In genomic region chr10:14978093-14978755, GRCm38 (mm10) we compare ENCODE assay signal across 10 mouse cellular contexts.
A peak's percentile ranks its signal among the peaks of the same experiment; 100 is the strongest.
DNase-seq lines count a peak whose midpoint lies in the region; ATAC-seq and TF ChIP-seq lines count a peak whose summit lies in the region.
"Had no signal": no experiment of that assay in that cellular context is flagged by ENCODE, and none has a peak within 500 bp of the region (broad histone marks: within the 10 kb centered on the region; RNA-seq: fewer than 3 reads in every experiment).

No protein-coding gene starts in this region.

- H3K4me3 ChIP-seq in embryonic facial prominence, embryonic 11.5 days (ENCODE audit: low read depth, low read length): no peak overlapping the region
- no peak overlapping the region for H3K4me3 ChIP-seq in embryonic facial prominence, embryonic 10.5 days
- no peak overlapping the region for H3K4me3 ChIP-seq in lung, embryonic 14.5 days (ENCODE audit: low read depth, low read length)
- H3K4me3 ChIP-seq in heart, embryonic 11.5 days (ENCODE audit: low read depth, low read length): no peak overlapping the region
- H3K4me3 ChIP-seq in limb, embryonic 14.5 days (replicated peaks; ENCODE audit: low read length): no peak overlapping the region
- H3K4me3 ChIP-seq: liver, embryonic 15.5 days had no signal

- 34% methylated on average over 4 of the region's 4 CpGs for WGBS in embryonic facial prominence, embryonic 11.5 days
- 49% methylated on average over 4 of the region's 4 CpGs for WGBS in embryonic facial prominence, embryonic 10.5 days
- 27% methylated on average over 4 of the region's 4 CpGs for WGBS in lung, embryonic 14.5 days
- 45% methylated on average over 4 of the region's 4 CpGs for WGBS in heart, embryonic 11.5 days (ENCODE audit: insufficient replicate concordance)
- 63% methylated on average over 4 of the region's 4 CpGs for WGBS in limb, embryonic 14.5 days

- H3K4me2 ChIP-seq in embryonic facial prominence, embryonic 11.5 days (ENCODE audit: low read depth, low read length): no peak overlapping the region
- no peak overlapping the region for H3K4me2 ChIP-seq in lung, embryonic 14.5 days
- H3K4me2 ChIP-seq in heart, embryonic 11.5 days: no peak overlapping the region
- H3K4me2 ChIP-seq in limb, embryonic 14.5 days (replicated peaks; ENCODE audit: low read depth, low read length, severe bottlenecking): no peak overlapping the region
- H3K4me2 ChIP-seq: liver, embryonic 15.5 days had no signal

- no peak for TF ChIP-seq CTCF in lung, embryonic 14.5 days (IDR thresholded peaks at IDR 0.05; ENCODE audit: low read depth)

- H3K27ac ChIP-seq in embryonic facial prominence, embryonic 11.5 days (replicated peaks; ENCODE audit: low read depth, low read length): no peak overlapping the region
- no peak overlapping the region for H3K27ac ChIP-seq in embryonic facial prominence, embryonic 10.5 days (replicated peaks)
- peak overlapping the region; percentile 54; the same call in 1 of the 2 replicates for H3K27ac ChIP-seq in lung, embryonic 14.5 days (ENCODE audit: low read depth)
- no peak overlapping the region for H3K27ac ChIP-seq in heart, embryonic 11.5 days (ENCODE audit: low read depth, low read length)
- H3K27ac ChIP-seq in limb, embryonic 14.5 days (replicated peaks; ENCODE audit: low read depth, low read length): no peak overlapping the region
- H3K27ac ChIP-seq: liver, embryonic 15.5 days had no signal

- no peaks in the 10 kb centered on the region for H3K4me1 ChIP-seq in embryonic facial prominence, embryonic 11.5 days (ENCODE audit: control insufficient read depth, insufficient read depth, low read length)
- peaks cover 18% of the 10 kb centered on the region for H3K4me1 ChIP-seq in embryonic facial prominence, embryonic 10.5 days
- no peaks in the 10 kb centered on the region for H3K4me1 ChIP-seq in lung, embryonic 14.5 days (ENCODE audit: insufficient read depth)
- H3K4me1 ChIP-seq in heart, embryonic 11.5 days (ENCODE audit: control insufficient read depth, insufficient read depth, low read length): no peaks in the 10 kb centered on the region
- H3K4me1 ChIP-seq in limb, embryonic 14.5 days (ENCODE audit: control insufficient read depth, insufficient read depth, low read length): no peaks in the 10 kb centered on the region
- H3K4me1 ChIP-seq: liver, embryonic 15.5 days had no signal

- no peaks in the 10 kb centered on the region for H3K9me3 ChIP-seq in embryonic facial prominence, embryonic 11.5 days (replicated peaks; ENCODE audit: control insufficient read depth, low read length)
- H3K9me3 ChIP-seq in embryonic facial prominence, embryonic 10.5 days: no peaks in the 10 kb centered on the region
- no peaks in the 10 kb centered on the region for H3K9me3 ChIP-seq in lung, embryonic 14.5 days (ENCODE audit: low read depth, low read length)
- H3K9me3 ChIP-seq in heart, embryonic 11.5 days (replicated peaks; ENCODE audit: control insufficient read depth, low read length): no peaks in the 10 kb centered on the region
- no peaks in the 10 kb centered on the region for H3K9me3 ChIP-seq in limb, embryonic 14.5 days (ENCODE audit: control insufficient read depth, low read length)
- H3K9me3 ChIP-seq: liver, embryonic 15.5 days had no signal

- ATAC-seq in embryonic facial prominence, embryonic 11.5 days (replicated peaks; ENCODE audit: insufficient number of reproducible peaks, low FRiP score, low TSS enrichment, low read depth): no peak
- peak; percentile 65; the same call in 1 of the 2 replicates for ATAC-seq in lung, embryonic 14.5 days (ENCODE audit: insufficient read depth)
- peak; percentile 77 for ATAC-seq in heart, embryonic 11.5 days (replicated peaks; ENCODE audit: insufficient number of reproducible peaks, low FRiP score, low TSS enrichment)
- ATAC-seq in limb, embryonic 14.5 days (ENCODE audit: low FRiP score, low read depth): peak; percentile 62

- H3K36me3 ChIP-seq in embryonic facial prominence, embryonic 11.5 days (replicated peaks; ENCODE audit: control insufficient read depth, insufficient read depth, low read depth, low read length): no peaks in the 10 kb centered on the region
- no peaks in the 10 kb centered on the region for H3K36me3 ChIP-seq in embryonic facial prominence, embryonic 10.5 days (replicated peaks)
- no peaks in the 10 kb centered on the region for H3K36me3 ChIP-seq in lung, embryonic 14.5 days (ENCODE audit: insufficient read depth)
- no peaks in the 10 kb centered on the region for H3K36me3 ChIP-seq in heart, embryonic 11.5 days (ENCODE audit: control insufficient read depth, insufficient read depth, low read length)
- H3K36me3 ChIP-seq in limb, embryonic 14.5 days (ENCODE audit: control insufficient read depth, insufficient read depth, low read length): no peaks in the 10 kb centered on the region
- H3K36me3 ChIP-seq: liver, embryonic 15.5 days had no signal

- H3K9ac ChIP-seq in embryonic facial prominence, embryonic 11.5 days (replicated peaks; ENCODE audit: low read length): no peak overlapping the region
- H3K9ac ChIP-seq in lung, embryonic 14.5 days: no peak overlapping the region
- no peak overlapping the region for H3K9ac ChIP-seq in heart, embryonic 11.5 days (ENCODE audit: low read depth, low read length)
- H3K9ac ChIP-seq in limb, embryonic 14.5 days (ENCODE audit: low read depth, low read length, severe bottlenecking): no peak overlapping the region
- H3K9ac ChIP-seq: liver, embryonic 15.5 days had no signal

- DNase-seq in embryonic facial prominence, embryonic 11.5 days (ENCODE audit: low spot score): peak; percentile 9
- no peak for DNase-seq in embryonic facial prominence, embryonic 10.5 days (ENCODE audit: low spot score)
- DNase-seq in lung, embryonic 14.5 days: peak; percentile 69
- no peak for DNase-seq in lung, postnatal 36 days
- DNase-seq in limb, embryonic 14.5 days (ENCODE audit: low spot score): peak; percentile 69
- DNase-seq in frontal cortex, postnatal 14 days (ENCODE audit: low spot score in 2 of 2): no peak
- DNase-seq in right cerebral cortex, postnatal 10 days (ENCODE audit: low spot score in 2 of 2): no peak
- DNase-seq: cerebellum, adult 9-10 months had no signal

- no peak for TF ChIP-seq POLR2A in limb, embryonic 14.5 days (IDR thresholded peaks at IDR 0.05; ENCODE audit: borderline replicate concordance, extremely low read depth, insufficient read depth, insufficient read length)

- no peaks in the 10 kb centered on the region for H3K27me3 ChIP-seq in embryonic facial prominence, embryonic 11.5 days (ENCODE audit: control insufficient read depth, insufficient read depth, low read length)
- H3K27me3 ChIP-seq in embryonic facial prominence, embryonic 10.5 days (replicated peaks; ENCODE audit: low read depth, poor library complexity, severe bottlenecking): no peaks in the 10 kb centered on the region
- H3K27me3 ChIP-seq in lung, embryonic 14.5 days (ENCODE audit: insufficient read depth, low read length): no peaks in the 10 kb centered on the region
- H3K27me3 ChIP-seq in heart, embryonic 11.5 days (ENCODE audit: control insufficient read depth, insufficient read depth, low read length): no peaks in the 10 kb centered on the region
- no peaks in the 10 kb centered on the region for H3K27me3 ChIP-seq in limb, embryonic 14.5 days (ENCODE audit: control insufficient read depth, insufficient read depth, low read length)
- H3K27me3 ChIP-seq: liver, embryonic 15.5 days had no signal

Comparison
In these comparisons a context has a peak if more than half of its experiments do, and no peak if none do; other contexts are left out.
1. DNase-seq: peak in embryonic facial prominence, embryonic 11.5 days (single experiment), lung, embryonic 14.5 days (single experiment) and limb, embryonic 14.5 days (single experiment); none in embryonic facial prominence, embryonic 10.5 days (single experiment), lung, postnatal 36 days (single experiment), frontal cortex, postnatal 14 days (0 of 2) and right cerebral cortex, postnatal 10 days (0 of 2).